Mouse (Mus musculus) liver, embryonic 14.5 days (tissue): ENCODE data around the gene Plekha7. TPM values are rescaled to one million over a fixed set of nuclear protein-coding genes. Genes with fewer than 3 reads are reported as not detected.

ENCODE experiments used
- ATAC-seq: fragments of 200-750 bp; cut with Nextera tagmentation; 2 replicates; pipeline ENCODE4 v1.8.0; 2017; ENCODE audit warnings: moderate number of reproducible peaks, mild to moderate bottlenecking, moderate library complexity; ENCODE audit not compliant: insufficient read depth
- DNase-seq, 3 experiments: peaks; one replicate each; pipeline ENCODE4 v3.0.0-alpha.2; 2012 to 2013; ENCODE audit warnings: low read depth in 3 of 3, low spot score in 3 of 3
- H3K27ac ChIP-seq: fragments of 300-500 bp; sonication (generic); 2 replicates; pipeline ENCODE4 v1.5.1; 2014; ENCODE audit warnings: moderate library complexity, mild to moderate bottlenecking, control low read depth, inconsistent platforms
- H3K27me3 ChIP-seq: fragments of 300-500 bp; sonication (generic); 2 replicates; pipeline ENCODE4 v1.6.1; 2014; ENCODE audit warnings: mild to moderate bottlenecking, low read length, moderate library complexity; ENCODE audit not compliant: control insufficient read depth, insufficient read depth
- H3K36me3 ChIP-seq: fragments of 300-500 bp; sonication (generic); replicated peaks from 2 replicates; pipeline ENCODE4 v1.6.1; 2014; ENCODE audit warnings: low read depth; ENCODE audit not compliant: control insufficient read depth, insufficient read depth
- H3K4me1 ChIP-seq, 2 experiments: fragments of 200-500 bp in 1 of 2; fragments of 300-500 bp in 1 of 2; sonication (generic) in 1 of 2; replicated peaks; 2 replicates each; pipeline ENCODE4 v1.6.1; 2012 to 2014; ENCODE audit warnings: antibody characterized with exemption in 1 of 2, inconsistent platforms in 1 of 2, low read length in 1 of 2; ENCODE audit not compliant: control insufficient read depth in 2 of 2, insufficient read depth in 2 of 2
- H3K4me2 ChIP-seq: fragments of 300-500 bp; sonication (generic); 2 replicates; pipeline ENCODE4 v1.6.1; 2014; ENCODE audit warnings: low read depth, mild to moderate bottlenecking, control low read depth, moderate library complexity
- H3K4me3 ChIP-seq, 2 experiments: fragments of 200-500 bp in 1 of 2; fragments of 300-500 bp in 1 of 2; sonication (generic) in 1 of 2; 2 replicates each; pipeline ENCODE4 v1.5.1; 2012 to 2014; ENCODE audit warnings: low read depth in 2 of 2, low read length in 2 of 2, mild to moderate bottlenecking in 2 of 2, control low read depth in 1 of 2, inconsistent platforms in 1 of 2, moderate library complexity in 1 of 2; ENCODE audit not compliant: insufficient read depth in 1 of 2
- H3K9ac ChIP-seq: fragments of 300-500 bp; sonication (generic); replicated peaks from 2 replicates; pipeline ENCODE4 v1.6.1; 2014; ENCODE audit warnings: mild to moderate bottlenecking, control low read depth, moderate library complexity
- H3K9me3 ChIP-seq: fragments of 300-500 bp; sonication (generic); 2 replicates; pipeline ENCODE4 v1.6.1; 2016; ENCODE audit warnings: low read length, mixed read lengths; ENCODE audit not compliant: control insufficient read depth
- CTCF ChIP-seq: IDR thresholded peaks from 2 replicates; pipeline ENCODE4 v1.5.1; 2016; ENCODE audit warnings: antibody characterized with exemption, low read depth, control low read depth
- EP300 ChIP-seq: IDR thresholded peaks from 2 replicates; pipeline ENCODE4 v1.6.1; 2016; ENCODE audit warnings: antibody characterized with exemption, low read depth
- WGBS: fragments of 180-500 bp; shearing (Covaris S2); extraction: QIAGEN DNeasy Blood & Tissue Kit; methylation state at CpG from one replicate; pipeline ENCODE4 v1.1.7; 2014; ENCODE audit not compliant: insufficient replicate concordance; 5-methylcytosine and 5-hydroxymethylcytosine counted together
- polyA plus RNA-seq, 2 experiments: library from polyadenylated mRNA; depleted of rRNA in 1 of 2; stranded (reverse) in 1 of 2; unstranded in 1 of 2; fragments of >200 nt; fragmentation: Nextera tagmentation in 1 of 2; extraction: Ambion mirVana in 1 of 2; gene quantifications; 2 replicates each; pipeline versions ENCODE4 v1.2.1 to v1.2.3; 2012 to 2014

Gene Plekha7
- polyA plus RNA-seq, 2 experiments = 1.5 to 2.1 TPM

GRCm38 (mm10) chr7:116121202-116121601 is 187.0 kb downstream of the Plekha7 start:
- ATAC-seq (no peak), DNase-seq (no peak)
- no peak overlapping the region for H3K4me3 ChIP-seq
- H3K9me3 ChIP-seq = no peaks in the 10 kb centered on the region
- no peaks in the 10 kb centered on the region for H3K36me3 ChIP-seq
- H3K4me2 ChIP-seq = no peak overlapping the region
- no peaks in the 10 kb centered on the region for H3K27me3 ChIP-seq
- WGBS = 70% methylated on average over 11 of the region's 11 CpGs
- TF ChIP-seq EP300 (no peak), CTCF (no peak)
- H3K4me1 ChIP-seq = no peaks in the 10 kb centered on the region; a peak in 1 of 4 replicates
- no peak overlapping the region for H3K9ac ChIP-seq
- no peak overlapping the region for H3K27ac ChIP-seq

DNA sequence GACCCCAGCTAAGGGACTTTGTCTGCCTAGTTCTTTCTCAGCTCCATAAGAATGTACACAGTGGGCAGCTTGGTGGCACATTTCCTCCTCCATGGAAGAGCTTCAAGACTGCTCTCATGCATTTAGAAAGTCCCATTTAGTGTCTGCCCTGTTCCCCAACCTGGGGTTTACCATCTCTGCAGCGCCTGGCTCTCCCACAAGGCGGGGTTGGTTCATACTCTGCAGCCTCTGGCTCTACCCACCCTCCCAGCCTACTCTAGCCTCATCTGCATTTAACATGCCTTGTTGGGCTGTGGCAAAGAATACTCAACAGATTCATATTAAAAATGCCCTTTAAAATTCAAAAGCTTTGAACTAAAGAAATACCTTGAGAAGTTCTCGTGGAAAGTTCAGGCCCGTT is 187.4 kb downstream of the Plekha7 start:
- 73% methylated on average over 4 of the region's 4 CpGs for WGBS
- TF ChIP-seq EP300 (no peak), CTCF (no peak)
- no peaks in the 10 kb centered on the region; a peak in 1 of 4 replicates for H3K4me1 ChIP-seq
- ATAC-seq = no peak
- no peaks in the 10 kb centered on the region for H3K36me3 ChIP-seq
- no peak overlapping the region for H3K4me3 ChIP-seq
- H3K4me2 ChIP-seq = no peak overlapping the region
- DNase-seq = no peak
- no peak overlapping the region for H3K9ac ChIP-seq
- H3K9me3 ChIP-seq = no peaks in the 10 kb centered on the region
- H3K27me3 ChIP-seq = no peaks in the 10 kb centered on the region
- H3K27ac ChIP-seq = no peak overlapping the region

- Histone ChIP-seq H3K27ac (no peak overlapping the region), H3K36me3 (no peaks in the 10 kb centered on the region), H3K4me1 (no peaks in the 10 kb centered on the region; a peak in 1 of 4 replicates), H3K4me2 (no peak overlapping the region), H3K4me3 (no peak overlapping the region), H3K27me3 (no peaks in the 10 kb centered on the region), H3K9ac (no peak overlapping the region), H3K9me3 (no peaks in the 10 kb centered on the region)
- DNase-seq = no peak
- TF ChIP-seq EP300 (no peak), CTCF (no peak)
- 58% methylated on average over 1 of the region's 1 CpGs for WGBS
- no peak for ATAC-seq
Measured at GRCm38 (mm10) chr7:116119306-116119857, 188.8 kb downstream of the Plekha7 start.

DNA sequence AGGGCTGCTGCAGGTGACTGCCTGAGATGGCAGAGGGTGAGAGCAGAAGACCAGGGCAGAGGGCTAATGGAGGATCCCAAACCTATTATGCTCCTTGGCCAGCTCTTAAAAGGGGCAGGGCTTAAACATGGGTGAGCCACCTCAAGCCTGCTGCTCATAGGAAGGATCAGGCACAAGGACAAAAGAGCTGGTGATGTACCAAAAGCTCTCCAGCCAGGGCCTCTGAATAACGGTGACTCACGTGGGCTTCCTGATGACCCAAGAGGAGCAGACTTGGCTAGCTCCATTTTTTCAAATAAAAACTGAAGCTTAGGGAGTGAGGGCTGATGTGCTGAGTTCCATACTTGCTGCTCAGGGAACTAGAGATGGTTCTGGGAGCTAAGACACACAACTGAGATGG is 192.2 kb downstream of the Plekha7 start:
- H3K4me1 ChIP-seq = no peaks in the 10 kb centered on the region
- no peaks in the 10 kb centered on the region for H3K27me3 ChIP-seq
- TF ChIP-seq CTCF = no peak
- TF ChIP-seq EP300 = no peak
- WGBS = 55% methylated on average over 2 of the region's 2 CpGs
- no peak for ATAC-seq
- no peaks in the 10 kb centered on the region for H3K9me3 ChIP-seq
- H3K27ac ChIP-seq = no peak overlapping the region
- no peak for DNase-seq
- H3K4me3 ChIP-seq = no peak overlapping the region
- no peaks in the 10 kb centered on the region for H3K36me3 ChIP-seq
- no peak overlapping the region for H3K9ac ChIP-seq
- no peak overlapping the region for H3K4me2 ChIP-seq

- WGBS = 62% methylated on average over 12 of the region's 12 CpGs
- Histone ChIP-seq H3K27me3 (no peaks in the 10 kb centered on the region), H3K4me1 (no peaks in the 10 kb centered on the region), H3K9me3 (no peaks in the 10 kb centered on the region), H3K9ac (no peak overlapping the region), H3K4me2 (no peak overlapping the region), H3K4me3 (no peak overlapping the region), H3K27ac (no peak overlapping the region), H3K36me3 (no peaks in the 10 kb centered on the region)
- TF ChIP-seq EP300 (no peak), CTCF (no peak)
- DNase-seq = no peak
- ATAC-seq = no peak
Measured at GRCm38 (mm10) chr7:116115216-116115930, 192.8 kb downstream of the Plekha7 start.
